1 mouse cellular context compared by ENCODE assay signal in the genomic region with DNA sequence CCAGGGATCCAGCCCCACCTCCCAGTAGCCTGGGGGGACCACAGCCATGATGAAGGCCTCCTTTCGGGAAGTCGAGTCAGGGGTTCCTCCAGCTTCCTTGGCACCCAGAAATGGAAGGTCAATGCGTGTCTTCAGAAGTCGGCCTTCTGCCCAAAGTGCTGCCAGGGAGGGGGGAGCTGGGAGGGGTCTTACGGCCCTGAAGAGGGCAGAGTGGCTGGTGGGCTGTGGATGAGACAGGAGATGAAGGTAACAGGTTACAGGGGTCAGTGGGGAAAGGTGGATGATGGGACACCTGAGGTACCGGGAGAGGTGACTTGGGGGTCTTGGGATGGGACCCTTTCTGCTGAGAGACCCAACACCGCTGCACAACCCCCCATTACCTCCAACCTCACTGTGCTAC.
TF ChIP-seq lines count a peak whose summit lies in the region.

No protein-coding gene starts in this region.

TF ChIP-seq in MEL, 35 proteins besides CTCF, POLR2A, EP300 and RAD21:
- TF ChIP-seq NELFE (IDR thresholded peaks at IDR 0.05; ENCODE audit: low read depth, low read length), result no peak
- TF ChIP-seq GABPA (IDR thresholded peaks at IDR 0.05; ENCODE audit: low read depth, low read length), result no peak
- TF ChIP-seq MAFK (IDR thresholded peaks at IDR 0.05; ENCODE audit: borderline replicate concordance, low read depth, low read length), result no peak
- TF ChIP-seq POLR2AphosphoS5 (IDR thresholded peaks at IDR 0.05; ENCODE audit: borderline replicate concordance, low read depth, low read length), result no peak
- no peak for TF ChIP-seq GATA1 (IDR thresholded peaks at IDR 0.05; ENCODE audit: low read depth, low read length)
- TF ChIP-seq ZMIZ1 (IDR thresholded peaks at IDR 0.05; ENCODE audit: low read depth, low read length), result no peak
- TF ChIP-seq RCOR1 (IDR thresholded peaks at IDR 0.05; ENCODE audit: low read depth, low read length), result no peak
- no peak for TF ChIP-seq HCFC1 (IDR thresholded peaks at IDR 0.05; ENCODE audit: low read depth, low read length)
- TF ChIP-seq MEF2A (IDR thresholded peaks at IDR 0.05; ENCODE audit: extremely low read depth, insufficient replicate concordance, low read depth, low read length, poor library complexity, severe bottlenecking), result no peak
- TF ChIP-seq ELF1 (IDR thresholded peaks at IDR 0.05; ENCODE audit: low read depth, low read length), result no peak
